1 mouse cellular context compared by ENCODE assay signal in the genomic region with DNA sequence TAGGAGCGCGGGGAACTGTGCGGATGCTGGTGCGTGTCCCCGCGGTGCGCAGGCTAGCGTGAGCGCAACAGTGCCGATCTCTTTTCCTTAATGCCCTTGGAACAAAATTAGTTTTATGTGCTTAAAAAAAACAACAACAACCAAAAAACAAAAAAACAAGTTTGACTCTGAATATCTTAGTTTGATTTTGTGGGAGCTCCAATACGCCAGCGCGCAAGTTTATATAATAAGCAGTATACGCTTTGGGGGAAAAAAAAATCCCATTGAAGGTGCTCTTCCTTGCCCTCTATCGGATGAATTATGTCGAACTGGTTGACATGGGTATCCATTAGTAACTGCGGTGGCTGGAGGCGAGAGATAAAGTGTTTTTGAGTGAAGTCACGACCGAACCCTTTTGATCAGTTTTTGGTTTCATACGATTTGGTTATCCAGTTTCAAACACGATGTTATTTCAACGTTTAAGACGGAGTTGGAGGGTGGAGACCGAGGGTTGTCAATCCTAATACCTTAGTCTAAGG.
TF ChIP-seq lines count a peak whose summit lies in the region.

No protein-coding gene starts in this region.

TF ChIP-seq in MEL, 35 proteins besides CTCF, POLR2A, EP300 and RAD21 (continued from another document):
- TF ChIP-seq SMC3 (IDR thresholded peaks at IDR 0.05; ENCODE audit: low read depth, low read length) (peak; percentile 34; the same call in 1 of the 2 replicates), MAZ (IDR thresholded peaks at IDR 0.05; ENCODE audit: low read depth, low read length) (no peak)
